Mouse (Mus musculus): ENCODE data around the gene Olfr126.

The Olfr126 gene

DNA sequence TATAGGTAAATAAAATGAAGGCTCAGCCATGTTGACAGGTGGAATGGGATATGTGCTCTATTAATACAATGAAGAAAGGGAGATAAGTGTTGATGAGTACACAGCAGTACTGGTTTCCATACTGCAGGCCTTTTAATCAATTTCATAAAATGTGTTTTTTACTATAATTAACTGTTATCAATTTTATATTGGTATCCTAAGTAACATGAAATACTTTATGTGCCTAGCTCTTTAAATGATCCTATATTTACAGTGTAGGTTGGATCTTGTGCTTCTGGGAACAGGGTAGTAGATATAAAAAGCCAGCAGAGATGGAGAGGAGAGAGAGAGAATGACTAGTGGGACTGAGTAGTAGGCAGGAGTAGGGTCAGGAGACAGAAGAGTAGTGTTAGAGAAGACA, at the start of gene Olfr126:
Gene Olfr126, plus strand, starts transcription at position 301 of the 400 bp plus-strand sequence.
- no peak for DNase-seq (ENCODE audit: low spot score)

DNA sequence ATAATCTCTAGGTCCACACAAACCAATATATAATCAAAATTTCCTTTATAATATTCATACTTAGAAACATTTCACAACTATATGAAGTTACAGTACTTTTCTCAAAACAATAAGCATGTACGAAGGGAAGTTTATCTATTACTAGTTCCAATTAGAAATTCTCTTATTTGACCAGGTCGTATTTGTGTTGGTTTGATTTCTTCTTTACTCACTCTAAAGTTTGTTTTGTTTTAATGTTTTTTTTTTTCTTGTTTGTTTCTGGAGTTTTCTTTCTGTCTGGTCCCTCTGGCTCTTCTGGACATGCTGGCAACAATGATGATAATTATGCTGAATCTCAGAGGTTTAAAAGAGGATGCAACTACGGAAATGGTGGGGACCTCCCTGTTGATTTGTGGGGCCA, 47.7 kb upstream of the Olfr126 start, which contains the start of gene Olfr124:
Gene Olfr124, plus strand, starts transcription at position 301 of the 400 bp plus-strand sequence.
- DNase-seq (ENCODE audit: low spot score), result no peak

DNA sequence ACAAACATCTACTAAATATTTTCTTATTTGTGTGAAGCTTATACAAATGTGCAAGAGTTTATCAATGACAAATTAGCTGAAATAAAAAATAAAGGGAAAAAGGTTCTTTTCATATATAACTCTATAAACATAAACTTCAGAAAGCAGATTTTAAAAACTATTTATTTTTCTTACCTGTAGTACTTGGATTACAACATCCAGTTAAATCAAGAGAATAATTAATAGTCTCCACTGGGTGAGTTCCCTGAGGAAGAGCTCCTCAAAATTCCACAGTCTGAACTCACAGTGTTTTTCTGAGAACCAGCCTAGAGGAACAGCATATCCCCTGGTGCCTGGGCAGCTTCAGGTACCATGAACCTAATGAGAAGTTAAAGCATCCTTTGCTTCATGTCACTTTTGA, 14.6 kb upstream of the Olfr126 start, which contains the start of gene Olfr125:
Gene Olfr125, plus strand, starts transcription at position 301 of the 400 bp plus-strand sequence.
- DNase-seq (ENCODE audit: low spot score), result no peak

DNA sequence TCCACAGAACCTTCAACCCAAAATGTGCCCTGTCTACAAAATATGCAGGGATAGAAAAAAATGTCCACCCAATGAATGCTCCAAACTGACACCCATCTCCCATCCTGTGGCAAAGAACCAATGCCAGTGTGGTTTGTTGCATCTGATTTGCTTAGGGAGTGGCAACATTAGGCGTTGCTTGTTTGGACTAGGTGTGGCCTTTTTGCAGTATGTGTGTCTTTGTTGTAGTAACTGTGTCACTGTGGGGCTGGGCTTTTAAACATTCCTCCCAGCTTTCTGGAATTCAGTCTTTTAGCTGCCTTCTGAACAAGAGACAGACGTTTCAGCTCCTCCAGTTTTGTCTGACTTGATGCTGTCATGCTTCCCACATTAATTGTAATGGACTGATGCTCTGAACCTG, 16.6 kb downstream of the Olfr126 start:
- no peak for DNase-seq (ENCODE audit: low spot score)

DNA sequence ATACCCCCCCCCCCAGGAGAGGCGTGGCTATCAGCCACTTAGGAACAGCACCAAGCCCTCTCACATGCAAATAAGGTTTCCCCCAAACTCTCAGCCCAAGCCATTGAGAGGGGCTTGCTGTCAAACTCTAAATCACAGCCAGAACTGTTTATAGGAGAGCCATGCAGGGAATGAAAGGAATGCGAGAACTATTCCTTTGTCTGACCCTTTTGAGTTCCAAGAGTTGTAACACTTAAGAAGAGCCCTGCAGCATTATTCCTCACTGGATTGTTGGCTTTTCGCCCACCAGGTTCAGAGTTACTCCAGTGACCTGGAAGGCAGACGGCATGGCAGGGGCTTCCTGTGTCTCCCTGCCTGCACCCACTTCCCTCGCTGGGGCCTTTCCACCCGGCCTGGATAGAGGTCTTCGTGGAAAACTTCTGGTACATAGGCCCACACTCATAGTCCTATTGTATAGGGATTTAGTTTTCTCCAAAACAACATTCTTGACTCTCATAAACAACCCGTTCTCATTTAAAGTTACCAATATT, 22.5 kb downstream of the Olfr126 start:
- no peak for DNase-seq (ENCODE audit: low spot score)

DNA sequence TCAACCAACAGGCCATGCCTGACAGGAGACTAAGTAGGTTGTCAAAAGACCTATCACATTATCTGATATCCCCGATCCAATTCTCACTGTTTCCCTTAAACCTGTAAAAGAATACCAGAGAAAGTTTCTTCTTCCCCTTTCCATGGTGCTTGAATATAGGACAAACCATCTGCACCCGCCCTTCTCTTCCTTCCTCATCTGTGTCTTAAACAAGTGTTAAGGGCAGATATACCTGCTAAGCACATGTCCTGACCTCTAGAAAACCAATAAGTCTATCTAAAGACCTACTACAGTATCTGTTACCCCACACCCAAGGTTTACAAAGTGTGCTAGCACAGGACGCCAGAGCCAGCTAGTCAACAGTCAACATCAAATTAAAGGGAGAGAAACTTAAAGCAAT, 26.5 kb downstream of the Olfr126 start:
- DNase-seq (ENCODE audit: low spot score), result no peak

DNA sequence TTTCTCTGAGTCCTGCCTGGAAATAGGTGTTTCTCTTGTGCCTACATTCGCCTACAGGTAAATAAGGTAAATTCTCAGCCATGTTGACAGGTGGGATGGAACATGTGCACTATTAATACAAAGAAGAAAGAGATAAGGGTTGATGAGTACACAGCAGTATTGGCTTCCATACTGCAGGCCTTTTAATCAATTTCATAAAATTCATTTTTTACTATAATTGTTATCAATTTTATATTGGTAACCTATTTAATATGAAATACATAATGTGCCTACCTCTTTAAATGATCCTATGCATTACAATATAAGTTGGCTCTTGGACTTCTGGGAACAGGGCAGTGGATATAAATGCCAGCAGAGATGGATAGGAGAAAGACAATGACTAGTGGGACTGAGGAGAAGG, 52.9 kb downstream of the Olfr126 start, which contains the start of gene Olfr127:
Gene Olfr127, plus strand, starts transcription at position 301 of the 400 bp plus-strand sequence.
- no peak for DNase-seq (ENCODE audit: low spot score)

Measured in urinary bladder, postnatal 25 days (tissue).